Mouse (Mus musculus) left cerebral cortex, adult 11 months (tissue): ENCODE measurements at regions not wholly inside any gene's neighbourhood (a gene's known extent, or its start where the extent isn't known, plus 50 kb on each side); places are given as distances from the start of the nearest gene placed in this dataset.
A peak's percentile ranks its signal among the peaks of the same experiment; 100 is the strongest.

Experiments used
- DNase-seq: peaks from one replicate; pipeline ENCODE4 v3.0.0; 2022; ENCODE audit warnings: low spot score

GRCm38 (mm10) chr17:66252926-66253325 is 129.6 kb downstream of the Ddx11 start:
- no peak for DNase-seq

GRCm38 (mm10) chr17:66259697-66260096 is 136.4 kb downstream of the Ddx11 start:
- DNase-seq: no peak

GRCm38 (mm10) chr17:66262681-66263240 is 139.4 kb downstream of the Ddx11 start:
- no peak for DNase-seq

- no peak for DNase-seq
These were observed 140.1 kb downstream of the Ddx11 start for GRCm38 (mm10) chr17:66263405-66263804.

- peak; percentile 49 for DNase-seq
These were observed 143.5 kb downstream of the Ddx11 start for GRCm38 (mm10) chr17:66266803-66267202.

- DNase-seq: no peak
These were observed 144.5 kb downstream of the Ddx11 start for GRCm38 (mm10) chr17:66267831-66268230.

- no peak for DNase-seq
These were observed 146.2 kb downstream of the Ddx11 start for GRCm38 (mm10) chr17:66269567-66269966.

- no peak for DNase-seq
These were observed 148.6 kb downstream of the Ddx11 start for GRCm38 (mm10) chr17:66271906-66272305.

GRCm38 (mm10) chr17:66276778-66277177 is 153.5 kb downstream of the Ddx11 start:
- peak; percentile 73 for DNase-seq

- DNase-seq: no peak
These were observed 154.7 kb downstream of the Ddx11 start for GRCm38 (mm10) chr17:66278037-66278436.

GRCm38 (mm10) chr17:66285295-66285694 is 162.0 kb downstream of the Ddx11 start:
- no peak for DNase-seq
